Mouse (Mus musculus): ENCODE results near the gene Rragb. TPM values are rescaled to one million over a fixed set of nuclear protein-coding genes. Genes with fewer than 3 reads are reported as not detected.

Gene Rragb
- 85.7 and 90.6 TPM in 2 replicates for polyA plus RNA-seq (2012; rRNA removed)

GRCm38 (mm10) chrX:153139734-153140515, at the start of gene Rragb:
Rragb (plus strand) TSS chrX:153139981.

GRCm38 (mm10) chrX:153118486-153118885, 21.3 kb upstream of the Rragb start, which contains the start of gene Foxr2:
Foxr2 (plus strand) TSS chrX:153118786.

Other genes with a start within 250 kb of the Rragb start
- gene Usp51, start 133.5 kb upstream of the Rragb start, polyA plus RNA-seq (2012; rRNA removed), result 2.1 TPM in 2 replicates
- gene Mageh1, start 102.4 kb upstream of the Rragb start, polyA plus RNA-seq (2012; rRNA removed), result 91.9 and 98.7 TPM in 2 replicates
- 2.0 and 2.1 TPM in 2 replicates for gene Foxr2, start 21.2 kb upstream of the Rragb start, polyA plus RNA-seq (2012; rRNA removed)
- 15.3 and 15.5 TPM in 2 replicates for gene Klf8, start 97.5 kb downstream of the Rragb start, polyA plus RNA-seq (2012; rRNA removed)